Mouse (Mus musculus) stomach, embryonic 16.5 days (tissue): Measurements from ENCODE around the gene Dnah17. TPM values are rescaled to one million over a fixed set of nuclear protein-coding genes. Genes with fewer than 3 reads are reported as not detected.

Experiments
- ATAC-seq: fragments of 200-750 bp; cut with Nextera tagmentation; 2 replicates; pipeline ENCODE4 v1.8.0; 2017; ENCODE audit warnings: moderate number of reproducible peaks, moderate TSS enrichment; ENCODE audit not compliant: insufficient read depth, low FRiP score
- H3K27ac ChIP-seq: fragments of 300-500 bp; sonication (generic); 2 replicates; pipeline ENCODE4 v1.5.1; 2014; ENCODE audit warnings: low read length
- H3K27me3 ChIP-seq: fragments of 300-500 bp; sonication (generic); 2 replicates; pipeline ENCODE4 v1.6.1; 2014; ENCODE audit warnings: low read length, control low read depth, mixed read lengths; ENCODE audit not compliant: control insufficient read depth, insufficient read depth
- H3K36me3 ChIP-seq: fragments of 300-500 bp; sonication (generic); 2 replicates; pipeline ENCODE4 v1.6.1; 2014; ENCODE audit warnings: low read length; ENCODE audit not compliant: control insufficient read depth, insufficient read depth
- H3K4me1 ChIP-seq: fragments of 300-500 bp; sonication (generic); 2 replicates; pipeline ENCODE4 v1.6.1; 2014; ENCODE audit warnings: low read length, control low read depth, mixed read lengths; ENCODE audit not compliant: control insufficient read depth, insufficient read depth
- H3K4me2 ChIP-seq: fragments of 300-500 bp; sonication (generic); 2 replicates; pipeline ENCODE4 v1.6.1; 2014; ENCODE audit warnings: low read depth, low read length, mixed read lengths
- H3K4me3 ChIP-seq: fragments of 300-500 bp; sonication (generic); replicated peaks from 2 replicates; pipeline ENCODE4 v1.5.1; 2014; ENCODE audit warnings: mild to moderate bottlenecking, low read length
- H3K9ac ChIP-seq: fragments of 300-500 bp; sonication (generic); 2 replicates; pipeline ENCODE4 v1.6.1; 2014; ENCODE audit warnings: low read length
- H3K9me3 ChIP-seq: fragments of 300-500 bp; sonication (generic); replicated peaks from 2 replicates; pipeline ENCODE4 v1.6.1; 2016; ENCODE audit warnings: low read length, control low read depth; ENCODE audit not compliant: control insufficient read depth
- WGBS: fragments of 180-500 bp; shearing (Covaris S2); extraction: QIAGEN DNeasy Blood & Tissue Kit; methylation state at CpG from one replicate; pipeline ENCODE4 v1.1.7; 2014; 5-methylcytosine and 5-hydroxymethylcytosine counted together
- polyA plus RNA-seq: library from polyadenylated mRNA; unstranded; fragments of >200 nt; fragmentation: Nextera tagmentation; extraction: Ambion mirVana; gene quantifications from 2 replicates; pipeline ENCODE4 v1.2.1, GENCODE M21; 2015

Gene Dnah17
- polyA plus RNA-seq, 1 experiment from 2014 or later = 0.13 TPM

DNA sequence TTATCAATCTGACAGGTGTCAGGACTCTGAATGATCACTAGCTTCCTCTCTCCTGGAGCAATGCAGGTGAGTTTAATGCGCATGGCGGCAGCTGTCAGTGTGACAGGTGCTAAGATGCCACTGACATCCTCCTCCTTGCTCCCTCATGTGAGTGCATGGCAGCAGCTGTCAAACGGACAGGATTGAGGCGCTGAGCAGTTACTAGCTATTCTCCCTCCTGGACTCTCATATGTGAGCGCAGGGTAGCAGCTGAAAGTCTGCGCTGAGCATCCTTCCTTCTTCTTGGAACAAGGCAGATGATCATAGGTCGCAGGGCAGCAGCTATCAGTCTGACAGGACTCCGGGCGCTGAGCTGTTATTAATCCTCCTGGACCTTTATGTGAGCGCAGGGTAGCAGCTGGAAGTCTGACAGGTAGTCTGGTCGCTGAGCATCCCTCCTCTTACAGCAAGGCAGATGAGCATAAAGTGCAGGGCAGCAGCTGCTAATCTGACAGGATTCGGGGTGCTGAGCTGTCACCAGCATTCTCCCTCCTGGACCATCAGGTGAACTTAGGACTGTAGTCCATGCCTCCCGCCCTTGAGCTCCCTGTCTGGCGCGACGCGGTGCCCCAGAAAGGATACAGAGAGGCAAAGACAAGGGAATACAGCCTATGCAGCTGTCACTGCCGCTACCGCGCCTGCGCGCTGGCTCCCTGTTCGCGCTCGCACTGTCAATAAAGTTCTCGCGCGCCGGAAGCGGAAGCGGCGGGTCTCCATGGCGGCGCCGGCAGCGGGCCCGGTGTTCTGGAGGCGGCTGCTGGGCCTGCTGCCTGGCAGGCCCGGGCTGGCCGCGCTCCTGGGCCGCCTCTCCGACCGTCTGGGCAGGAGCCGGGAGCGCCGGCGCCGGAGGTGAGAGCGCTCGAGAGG is 144.1 kb downstream of the Dnah17 start, which contains the start of gene Pgs1:
Gene Pgs1 (plus strand): TSS at position 167 of the 906 bp plus-strand sequence.
- Histone ChIP-seq H3K27me3 (no peaks in the 10 kb centered on the region), H3K4me2 (peak within 1 kb of the TSS; percentile 88), H3K36me3 (no peaks in the 10 kb centered on the region), H3K4me1 (peaks cover 21% of the 10 kb centered on the region), H3K9ac (peak within 1 kb of the TSS; percentile 84), H3K27ac (peak within 1 kb of the TSS; percentile 65), H3K9me3 (no peaks in the 10 kb centered on the region), H3K4me3 (peak within 1 kb of the TSS; percentile 85)
- 6% methylated on average over 51 of the region's 51 CpGs for WGBS
- ATAC-seq = peak; percentile 87; the same call in 1 of the 2 replicates

DNA sequence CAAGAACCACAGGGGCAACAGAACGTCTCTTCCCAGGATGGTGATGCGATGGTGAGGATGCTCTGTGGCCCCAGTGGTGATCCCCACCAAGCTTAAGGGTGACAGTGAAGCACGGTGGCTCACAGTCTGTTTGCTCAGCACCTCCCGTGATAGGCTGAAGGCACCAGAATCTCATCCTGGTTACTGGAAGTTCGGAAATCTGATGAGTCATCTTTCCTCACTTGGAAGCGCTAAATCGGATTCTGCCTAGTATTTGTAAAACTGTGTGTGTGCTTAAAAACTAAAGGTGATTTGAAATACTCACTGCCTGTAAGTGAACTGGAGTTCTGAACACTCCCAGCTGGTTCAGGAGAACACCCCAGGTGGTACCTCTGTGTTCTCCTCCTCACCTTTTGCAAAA is 146.7 kb downstream of the Dnah17 start:
- H3K4me2 ChIP-seq = no peak overlapping the region
- no peak overlapping the region for H3K27ac ChIP-seq
- peaks cover 18% of the 10 kb centered on the region for H3K4me1 ChIP-seq
- no peaks in the 10 kb centered on the region for H3K9me3 ChIP-seq
- H3K36me3 ChIP-seq = no peaks in the 10 kb centered on the region
- no peak for ATAC-seq
- 58% methylated on average over 7 of the region's 7 CpGs for WGBS
- no peak overlapping the region for H3K4me3 ChIP-seq
- no peak overlapping the region for H3K9ac ChIP-seq
- H3K27me3 ChIP-seq = no peaks in the 10 kb centered on the region

DNA sequence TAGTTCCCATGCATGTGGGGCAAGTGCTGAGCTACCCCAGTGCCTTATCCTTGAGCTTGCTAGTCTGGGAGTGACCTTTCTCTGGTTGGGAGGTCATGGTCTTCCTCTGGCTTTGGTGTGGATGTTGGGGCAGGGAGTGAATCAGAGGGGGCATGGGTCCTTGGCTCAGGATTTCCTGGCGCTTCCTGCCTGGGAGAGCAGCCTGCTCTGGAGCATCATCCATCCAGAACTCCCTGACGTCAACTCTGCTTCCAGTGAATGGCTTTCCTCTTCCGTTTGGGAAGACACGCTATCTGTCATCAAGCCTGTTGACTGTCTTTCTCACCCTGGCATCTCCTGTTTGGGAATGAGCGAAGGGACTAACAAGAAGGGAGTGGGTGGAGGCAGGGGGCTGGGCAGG is 148.0 kb downstream of the Dnah17 start:
- no peak for ATAC-seq
- H3K4me1 ChIP-seq = peaks cover 7% of the 10 kb centered on the region
- no peak overlapping the region for H3K27ac ChIP-seq
- H3K36me3 ChIP-seq = no peaks in the 10 kb centered on the region
- WGBS = 59% methylated on average over 5 of the region's 5 CpGs
- no peak overlapping the region for H3K4me3 ChIP-seq
- no peaks in the 10 kb centered on the region for H3K9me3 ChIP-seq
- H3K27me3 ChIP-seq = no peaks in the 10 kb centered on the region
- H3K9ac ChIP-seq = no peak overlapping the region
- H3K4me2 ChIP-seq = no peak overlapping the region

DNA sequence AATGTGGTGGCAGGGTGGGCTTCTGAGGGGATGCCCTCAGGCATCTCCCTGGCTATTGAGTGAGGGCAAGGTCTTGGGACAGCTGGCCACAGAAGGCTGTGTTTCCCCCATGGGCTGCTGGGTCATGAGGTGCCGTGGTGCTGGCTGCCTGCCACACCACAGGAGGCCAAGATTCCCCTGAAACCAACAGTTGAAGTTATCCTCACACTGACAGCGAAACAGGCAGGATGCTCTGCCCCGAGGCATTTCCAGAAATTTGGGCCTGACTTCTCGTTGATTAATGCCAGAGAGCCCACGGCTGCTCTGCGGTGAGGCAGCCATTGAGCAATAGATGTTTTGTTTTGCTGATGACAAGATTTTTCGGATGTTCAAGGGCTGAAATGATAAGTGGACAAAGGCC is 151.0 kb downstream of the Dnah17 start:
- no peaks in the 10 kb centered on the region for H3K36me3 ChIP-seq
- 58% methylated on average over 7 of the region's 7 CpGs for whole genome bisulfite sequencing
- H3K9ac ChIP-seq = no peak overlapping the region
- peaks cover 8% of the 10 kb centered on the region; the same call in 1 of the 2 replicates for H3K4me1 ChIP-seq
- no peak overlapping the region for H3K27ac ChIP-seq
- no peaks in the 10 kb centered on the region for H3K9me3 ChIP-seq
- no peak for ATAC-seq
- no peak overlapping the region for H3K4me3 ChIP-seq
- no peaks in the 10 kb centered on the region for H3K27me3 ChIP-seq
- no peak overlapping the region for H3K4me2 ChIP-seq

DNA sequence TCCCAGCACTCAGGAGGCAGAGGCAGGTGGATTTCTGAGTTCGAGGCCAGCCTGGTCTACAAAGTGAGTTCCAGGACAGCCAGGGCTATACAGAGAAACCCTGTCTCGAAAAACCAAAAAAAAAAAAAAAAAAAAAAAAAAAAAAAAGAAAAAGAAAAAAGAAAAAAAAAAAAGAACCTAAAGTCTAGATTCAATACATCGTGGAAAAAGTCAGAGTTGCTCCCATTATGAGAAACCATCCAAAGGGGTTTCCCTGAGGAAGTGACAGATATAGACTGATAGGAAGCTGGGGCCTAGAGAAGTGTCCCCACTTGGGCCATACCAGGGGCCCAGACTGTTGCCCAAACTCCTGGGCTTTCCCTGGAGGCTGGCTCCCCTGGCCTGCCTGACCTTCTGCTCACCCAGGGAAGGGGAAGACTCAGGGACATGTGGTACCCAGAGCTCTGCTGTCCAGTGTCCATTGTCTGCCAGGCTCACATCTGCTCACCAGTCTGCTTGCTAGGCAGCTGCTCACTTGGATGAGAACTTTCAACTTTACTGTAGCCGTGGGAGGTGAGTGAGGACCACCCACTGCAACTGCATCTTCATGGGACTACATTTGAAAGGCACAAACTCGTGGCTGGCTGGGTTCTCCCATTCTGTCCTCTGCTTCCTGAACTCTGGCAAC is 152.6 kb downstream of the Dnah17 start:
- peaks cover 9% of the 10 kb centered on the region; the same call in 1 of the 2 replicates for H3K4me1 ChIP-seq
- no peak overlapping the region for H3K4me3 ChIP-seq
- H3K9me3 ChIP-seq = no peaks in the 10 kb centered on the region
- no peak overlapping the region for H3K9ac ChIP-seq
- no peak overlapping the region for H3K4me2 ChIP-seq
- H3K27ac ChIP-seq = no peak overlapping the region
- WGBS = 60% methylated on average over 4 of the region's 5 CpGs
- ATAC-seq = no peak
- H3K36me3 ChIP-seq = no peaks in the 10 kb centered on the region
- no peaks in the 10 kb centered on the region for H3K27me3 ChIP-seq

DNA sequence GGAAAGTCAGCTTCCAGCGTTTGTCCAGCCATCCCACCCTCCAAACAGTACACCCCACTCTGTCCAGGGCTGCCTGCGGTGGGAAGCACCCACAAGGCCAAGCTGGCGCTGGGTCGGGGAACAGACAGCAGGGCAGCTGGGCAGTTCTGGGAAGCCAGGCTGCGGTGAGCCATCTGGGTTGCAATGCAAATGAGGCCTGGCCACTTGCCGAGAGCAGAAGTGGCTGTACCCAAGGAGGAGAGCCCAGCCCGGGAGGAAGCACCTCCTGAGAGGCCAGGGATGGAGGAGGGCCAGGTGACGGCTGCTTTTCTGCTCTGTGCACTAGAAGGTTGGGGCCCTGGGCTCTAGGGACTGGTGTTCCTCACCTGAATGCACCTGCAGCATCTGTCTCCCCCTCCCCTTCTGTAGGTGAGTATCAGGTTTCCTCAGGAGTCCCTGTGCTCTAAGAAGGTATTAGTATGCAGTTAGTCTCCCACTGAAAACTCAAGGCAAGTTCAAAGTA is 154.3 kb downstream of the Dnah17 start:
- H3K4me2 ChIP-seq = no peak overlapping the region
- ATAC-seq = peak; percentile 35; the same call in 1 of the 2 replicates
- H3K27me3 ChIP-seq = no peaks in the 10 kb centered on the region
- 22% methylated on average over 8 of the region's 8 CpGs for WGBS
- no peak overlapping the region for H3K27ac ChIP-seq
- H3K36me3 ChIP-seq = no peaks in the 10 kb centered on the region
- 0 out of 2 replicates have a peak overlapping the region, but pooled peaks have one; percentile 31 for H3K9ac ChIP-seq
- no peaks in the 10 kb centered on the region for H3K9me3 ChIP-seq
- H3K4me1 ChIP-seq = peaks cover 9% of the 10 kb centered on the region; the same call in 1 of the 2 replicates
- H3K4me3 ChIP-seq = no peak overlapping the region

DNA sequence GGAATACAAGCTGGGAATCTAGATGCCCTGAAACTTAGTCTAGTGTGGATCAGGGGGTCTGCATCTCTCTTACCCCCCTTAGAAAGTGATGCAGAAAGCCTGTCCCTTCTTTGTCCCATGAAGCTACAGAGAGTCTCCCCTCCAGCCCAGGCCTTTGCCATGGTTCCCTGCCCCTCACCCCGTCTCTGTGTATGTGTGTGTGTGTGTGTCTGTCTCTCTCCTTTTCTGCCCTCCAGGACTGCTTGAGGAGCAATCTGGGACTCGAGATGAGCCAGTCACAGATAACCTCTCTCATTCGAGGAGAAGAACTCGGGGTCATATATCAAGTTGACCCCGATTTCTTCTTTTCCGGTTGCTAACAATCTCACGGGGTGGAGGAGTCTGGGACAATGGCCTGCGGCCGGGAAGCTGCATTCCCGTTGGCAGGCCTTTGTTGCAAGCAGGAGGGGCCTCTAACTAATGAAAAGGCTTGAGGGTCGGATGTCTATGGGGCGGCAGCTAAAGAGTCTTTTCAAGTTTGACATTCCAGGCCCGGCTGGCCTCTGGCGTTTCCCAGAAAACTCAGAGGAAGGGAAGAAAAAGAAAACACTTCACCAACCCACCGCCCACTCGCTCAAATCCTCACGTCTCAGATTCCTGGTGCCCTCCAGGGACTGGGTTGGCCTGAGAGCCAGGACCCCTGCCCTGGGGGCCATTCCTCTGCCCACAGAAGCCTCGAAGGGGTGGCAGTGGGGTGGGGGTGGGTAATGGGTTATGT is 155.0 kb downstream of the Dnah17 start:
- no peak for ATAC-seq
- H3K4me1 ChIP-seq = peaks cover 9% of the 10 kb centered on the region; the same call in 1 of the 2 replicates
- 0 out of 2 replicates have a peak overlapping the region, but pooled peaks have one; percentile 31 for H3K9ac ChIP-seq
- H3K4me3 ChIP-seq = no peak overlapping the region
- WGBS = 29% methylated on average over 18 of the region's 18 CpGs
- no peaks in the 10 kb centered on the region for H3K9me3 ChIP-seq
- H3K36me3 ChIP-seq = no peaks in the 10 kb centered on the region
- H3K4me2 ChIP-seq = no peak overlapping the region
- no peak overlapping the region for H3K27ac ChIP-seq
- H3K27me3 ChIP-seq = no peaks in the 10 kb centered on the region

DNA sequence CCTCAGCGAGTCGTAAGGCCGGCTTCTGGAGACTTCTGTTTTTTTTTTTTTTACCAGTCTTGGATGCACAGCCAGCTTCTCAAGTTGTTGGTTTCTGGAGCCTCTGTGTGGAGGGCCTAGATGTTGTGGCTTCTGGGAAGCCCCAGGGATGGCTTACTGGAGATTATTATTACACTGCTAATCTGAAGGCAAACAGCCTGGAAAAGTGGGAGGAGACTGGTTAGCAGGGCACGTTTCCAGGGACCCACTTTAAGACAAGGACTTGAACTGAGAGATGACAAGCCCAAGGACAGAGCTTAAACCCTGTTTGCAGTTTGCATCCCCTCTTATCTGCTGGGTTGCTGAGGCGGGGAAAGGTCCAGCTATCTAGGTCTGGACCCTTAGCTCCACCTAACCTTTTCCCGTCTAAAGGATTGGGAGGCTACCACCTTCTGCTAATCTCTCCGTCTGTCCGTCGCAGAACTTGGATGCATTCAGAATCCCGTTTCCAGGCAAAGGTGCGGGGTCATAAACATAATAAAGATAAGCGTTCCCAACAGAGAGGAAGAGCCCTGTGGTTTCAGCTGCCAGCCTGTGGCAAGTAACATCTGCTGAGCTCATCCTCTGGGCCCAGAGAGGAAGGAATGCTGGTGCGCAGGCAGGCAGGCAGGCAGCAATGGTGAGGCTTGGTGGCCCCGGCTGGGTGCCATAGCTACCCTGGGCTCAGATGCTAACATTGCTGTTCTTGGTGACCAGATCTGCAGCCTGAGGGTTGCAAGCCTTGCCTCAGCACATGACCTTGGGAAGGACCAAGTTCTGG is 155.9 kb downstream of the Dnah17 start:
- H3K36me3 ChIP-seq = no peaks in the 10 kb centered on the region
- ATAC-seq = no peak
- no peak overlapping the region for H3K4me2 ChIP-seq
- no peaks in the 10 kb centered on the region for H3K27me3 ChIP-seq
- no peak overlapping the region for H3K4me3 ChIP-seq
- peaks cover 12% of the 10 kb centered on the region; the same call in 1 of the 2 replicates for H3K4me1 ChIP-seq
- H3K9ac ChIP-seq = peak overlapping the region; percentile 48; the same call in 1 of the 2 replicates
- no peak overlapping the region for H3K27ac ChIP-seq
- 46% methylated on average over 14 of the region's 14 CpGs for WGBS
- H3K9me3 ChIP-seq = no peaks in the 10 kb centered on the region
